Mouse (Mus musculus) cortical plate, adult 2 months (tissue): ENCODE measurements around the gene Tmem176a.

Experiments used
- CTCF ChIP-seq: fragments of 200-500 bp; IDR thresholded peaks from 2 replicates; pipeline ENCODE4 v1.5.1; 2011; ENCODE audit warnings: mild to moderate bottlenecking, control low read depth, low read length; ENCODE audit not compliant: insufficient read depth; ENCODE audit errors: extremely low read depth
- POLR2A ChIP-seq: fragments of 200-500 bp; IDR thresholded peaks from 2 replicates; pipeline ENCODE4 v1.6.1; 2011; ENCODE audit warnings: mild to moderate bottlenecking, low read length, control low read depth; ENCODE audit not compliant: insufficient read depth; ENCODE audit errors: extremely low read depth

- no peak for TF ChIP-seq CTCF
- no peak for TF ChIP-seq POLR2A
Measured at GRCm38 (mm10) chr6:48825016-48825415, 15.7 kb upstream of the Tmem176a start.
